Mouse (Mus musculus): ENCODE measurements around the gene Ppp1r12b. TPM values are rescaled to one million over a fixed set of nuclear protein-coding genes. Genes with fewer than 3 reads are reported as not detected.

Gene Ppp1r12b
- polyA plus RNA-seq, 1 experiment from 2014 or later: 7.6 TPM

- no peaks in the 10 kb centered on the region for H3K36me3 ChIP-seq (ENCODE audit: control insufficient read depth, insufficient read depth, low read length)
- H3K4me2 ChIP-seq (replicated peaks; ENCODE audit: low read depth, low read length): no peak overlapping the region
- no peak overlapping the region for H3K27ac ChIP-seq (ENCODE audit: low read depth, low read length)
- no peaks in the 10 kb centered on the region for H3K4me1 ChIP-seq (ENCODE audit: control insufficient read depth, insufficient read depth, low read length)
- WGBS: 57% methylated on average over 7 of the region's 7 CpGs
- ATAC-seq (ENCODE audit: low FRiP score, low TSS enrichment): no peak
- H3K4me3 ChIP-seq (ENCODE audit: low read length): no peak overlapping the region
- no peaks in the 10 kb centered on the region for H3K9me3 ChIP-seq (ENCODE audit: control insufficient read depth, low read length)
- no peaks in the 10 kb centered on the region for H3K27me3 ChIP-seq (ENCODE audit: control insufficient read depth, insufficient read depth, low read length)
- H3K9ac ChIP-seq (ENCODE audit: low read depth, low read length): no peak overlapping the region
Observed at GRCm38 (mm10) chr1:134788096-134788495, 167.6 kb downstream of the Ppp1r12b start.

DNA sequence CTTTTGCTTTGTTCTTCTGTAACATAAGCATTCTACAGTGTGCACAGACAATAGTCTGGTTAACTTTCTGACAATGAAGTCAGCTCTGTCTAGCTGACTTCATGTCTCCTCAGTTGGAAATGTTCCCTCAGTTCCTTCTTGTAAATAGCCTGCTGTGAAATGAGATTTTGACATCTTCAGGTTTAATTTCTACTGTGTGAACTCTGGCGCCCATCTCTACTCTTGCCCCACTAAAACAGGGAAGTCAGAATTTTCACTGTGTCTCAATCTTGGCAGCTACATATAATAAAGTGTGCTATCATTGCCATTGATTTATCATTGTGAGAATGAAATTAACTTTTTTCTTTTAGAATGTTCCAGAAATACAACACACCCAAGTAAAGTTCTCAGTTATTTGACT is 170.8 kb downstream of the Ppp1r12b start:
- no peaks in the 10 kb centered on the region for H3K36me3 ChIP-seq (ENCODE audit: control insufficient read depth, insufficient read depth, low read length)
- H3K4me3 ChIP-seq (ENCODE audit: low read length): no peak overlapping the region
- WGBS: 93% methylated on average over 1 of the region's 1 CpGs
- ATAC-seq (ENCODE audit: low FRiP score, low TSS enrichment): no peak
- no peak overlapping the region for H3K4me2 ChIP-seq (replicated peaks; ENCODE audit: low read depth, low read length)
- no peaks in the 10 kb centered on the region for H3K9me3 ChIP-seq (ENCODE audit: control insufficient read depth, low read length)
- H3K27ac ChIP-seq (ENCODE audit: low read depth, low read length): no peak overlapping the region
- no peaks in the 10 kb centered on the region for H3K27me3 ChIP-seq (ENCODE audit: control insufficient read depth, insufficient read depth, low read length)
- H3K9ac ChIP-seq (ENCODE audit: low read depth, low read length): no peak overlapping the region
- 0 out of 2 replicates have a peak, but pooled peaks cover 3% of the 10 kb centered on the region for H3K4me1 ChIP-seq (ENCODE audit: control insufficient read depth, insufficient read depth, low read length)

DNA sequence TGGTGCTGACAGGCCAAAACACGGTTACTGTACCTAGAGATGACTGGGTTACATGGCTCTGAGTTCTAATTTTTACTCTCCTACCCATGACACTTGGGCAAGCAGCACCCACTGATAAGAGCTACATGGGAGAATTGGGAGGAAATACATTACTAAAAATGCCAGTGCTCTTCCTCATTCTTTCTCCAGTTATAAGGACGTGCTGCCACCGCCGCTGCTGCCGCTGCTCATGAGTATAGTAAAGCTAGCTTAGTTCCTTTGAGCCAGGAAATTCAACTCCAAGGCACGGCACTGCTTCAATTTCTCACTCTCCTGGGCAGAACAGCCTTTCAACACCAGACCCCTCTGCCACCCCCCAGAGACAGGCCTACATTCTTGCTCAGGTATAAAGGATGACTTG is 171.3 kb downstream of the Ppp1r12b start:
- 0 out of 2 replicates have a peak, but pooled peaks cover 3% of the 10 kb centered on the region for H3K4me1 ChIP-seq (ENCODE audit: control insufficient read depth, insufficient read depth, low read length)
- no peaks in the 10 kb centered on the region for H3K27me3 ChIP-seq (ENCODE audit: control insufficient read depth, insufficient read depth, low read length)
- no peaks in the 10 kb centered on the region for H3K9me3 ChIP-seq (ENCODE audit: control insufficient read depth, low read length)
- H3K27ac ChIP-seq (ENCODE audit: low read depth, low read length): no peak overlapping the region
- ATAC-seq (ENCODE audit: low FRiP score, low TSS enrichment): no peak
- no peak overlapping the region for H3K9ac ChIP-seq (ENCODE audit: low read depth, low read length)
- H3K4me3 ChIP-seq (ENCODE audit: low read length): no peak overlapping the region
- 81% methylated on average over 6 of the region's 6 CpGs for WGBS
- no peak overlapping the region for H3K4me2 ChIP-seq (replicated peaks; ENCODE audit: low read depth, low read length)
- H3K36me3 ChIP-seq (ENCODE audit: control insufficient read depth, insufficient read depth, low read length): no peaks in the 10 kb centered on the region

DNA sequence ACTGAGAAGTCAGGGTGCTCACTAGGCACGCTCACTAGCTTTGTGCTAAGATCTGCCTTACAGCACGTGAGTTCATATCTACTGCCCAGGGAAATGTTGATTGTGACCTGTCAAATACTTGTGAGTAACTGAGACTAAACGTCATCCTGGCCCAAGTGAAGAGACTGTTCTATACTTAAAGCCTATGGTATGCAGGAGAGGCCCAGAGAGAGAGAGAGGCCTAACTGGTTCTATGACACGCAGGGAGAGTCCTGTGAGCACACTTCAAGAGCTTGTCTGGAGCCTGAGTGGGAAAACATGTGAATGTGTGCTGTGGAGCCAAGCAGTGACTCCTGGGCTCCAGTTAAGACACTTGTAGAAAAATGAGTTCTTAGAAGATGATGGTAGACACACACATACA is 171.8 kb downstream of the Ppp1r12b start:
- Histone ChIP-seq H3K4me1 (ENCODE audit: control insufficient read depth, insufficient read depth, low read length) (0 out of 2 replicates have a peak, but pooled peaks cover 3% of the 10 kb centered on the region), H3K27me3 (ENCODE audit: control insufficient read depth, insufficient read depth, low read length) (no peaks in the 10 kb centered on the region), H3K36me3 (ENCODE audit: control insufficient read depth, insufficient read depth, low read length) (no peaks in the 10 kb centered on the region), H3K27ac (ENCODE audit: low read depth, low read length) (no peak overlapping the region), H3K9ac (ENCODE audit: low read depth, low read length) (no peak overlapping the region), H3K4me3 (ENCODE audit: low read length) (no peak overlapping the region), H3K9me3 (ENCODE audit: control insufficient read depth, low read length) (no peaks in the 10 kb centered on the region), H3K4me2 (replicated peaks; ENCODE audit: low read depth, low read length) (no peak overlapping the region)
- no peak for ATAC-seq (ENCODE audit: low FRiP score, low TSS enrichment)
- WGBS: 81% methylated on average over 4 of the region's 4 CpGs

GRCm38 (mm10) chr1:134782797-134783196 is 172.9 kb downstream of the Ppp1r12b start:
- Histone ChIP-seq H3K36me3 (ENCODE audit: control insufficient read depth, insufficient read depth, low read length) (no peaks in the 10 kb centered on the region; the same call in 1 of the 2 replicates), H3K9me3 (ENCODE audit: control insufficient read depth, low read length) (no peaks in the 10 kb centered on the region), H3K4me1 (ENCODE audit: control insufficient read depth, insufficient read depth, low read length) (0 out of 2 replicates have a peak, but pooled peaks cover 4% of the 10 kb centered on the region), H3K9ac (ENCODE audit: low read depth, low read length) (no peak overlapping the region), H3K27me3 (ENCODE audit: control insufficient read depth, insufficient read depth, low read length) (no peaks in the 10 kb centered on the region), H3K4me2 (replicated peaks; ENCODE audit: low read depth, low read length) (no peak overlapping the region), H3K27ac (ENCODE audit: low read depth, low read length) (no peak overlapping the region), H3K4me3 (ENCODE audit: low read length) (no peak overlapping the region)
- WGBS: 70% methylated on average over 5 of the region's 5 CpGs
- no peak for ATAC-seq (ENCODE audit: low FRiP score, low TSS enrichment)

DNA sequence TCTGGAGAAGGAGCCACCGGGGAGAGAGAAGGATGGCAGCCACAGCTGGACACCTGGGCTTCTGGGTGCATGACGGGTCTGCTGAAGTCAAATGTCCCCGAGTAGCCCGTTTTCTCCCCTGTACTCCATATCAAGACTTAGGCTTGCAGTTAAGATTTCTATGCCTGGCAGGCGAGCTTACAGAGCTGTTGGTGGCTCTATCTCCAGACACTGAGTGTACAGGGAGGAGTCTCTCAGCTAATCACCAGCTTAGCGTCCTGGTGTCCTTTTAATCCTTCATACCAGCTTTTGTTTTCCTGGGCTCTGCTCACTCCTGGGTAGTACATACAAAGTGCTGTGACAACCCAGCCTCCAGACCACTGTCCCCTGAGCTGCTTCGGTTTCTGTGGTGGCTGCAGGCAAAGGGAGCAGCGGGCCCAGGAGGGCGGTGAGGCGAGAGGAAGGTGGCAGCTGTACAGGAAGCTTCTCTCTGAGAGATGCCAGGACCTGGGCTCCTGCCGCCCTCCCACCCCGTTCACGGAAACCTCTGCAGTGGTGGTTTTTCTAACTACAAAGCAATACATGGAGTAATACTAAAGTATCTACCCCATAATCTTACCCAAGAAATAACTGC is 177.7 kb downstream of the Ppp1r12b start:
- ATAC-seq (ENCODE audit: low FRiP score, low TSS enrichment): no peak
- Histone ChIP-seq H3K9me3 (ENCODE audit: control insufficient read depth, low read length) (no peaks in the 10 kb centered on the region), H3K27me3 (ENCODE audit: control insufficient read depth, insufficient read depth, low read length) (no peaks in the 10 kb centered on the region), H3K4me2 (replicated peaks; ENCODE audit: low read depth, low read length) (no peak overlapping the region), H3K4me1 (ENCODE audit: control insufficient read depth, insufficient read depth, low read length) (peaks cover 37% of the 10 kb centered on the region), H3K9ac (ENCODE audit: low read depth, low read length) (no peak overlapping the region), H3K36me3 (ENCODE audit: control insufficient read depth, insufficient read depth, low read length) (no peaks in the 10 kb centered on the region; the same call in 1 of the 2 replicates), H3K4me3 (ENCODE audit: low read length) (no peak overlapping the region), H3K27ac (ENCODE audit: low read depth, low read length) (peak overlapping the region; percentile 42; the same call in 1 of the 2 replicates)
- WGBS: 70% methylated on average over 13 of the region's 13 CpGs

GRCm38 (mm10) chr1:134777201-134777885 is 178.4 kb downstream of the Ppp1r12b start:
- H3K9me3 ChIP-seq (ENCODE audit: control insufficient read depth, low read length): no peaks in the 10 kb centered on the region
- H3K4me2 ChIP-seq (replicated peaks; ENCODE audit: low read depth, low read length): no peak overlapping the region
- no peak overlapping the region for H3K27ac ChIP-seq (ENCODE audit: low read depth, low read length)
- H3K27me3 ChIP-seq (ENCODE audit: control insufficient read depth, insufficient read depth, low read length): no peaks in the 10 kb centered on the region
- no peaks in the 10 kb centered on the region; the same call in 1 of the 2 replicates for H3K36me3 ChIP-seq (ENCODE audit: control insufficient read depth, insufficient read depth, low read length)
- 68% methylated on average over 12 of the region's 12 CpGs for WGBS
- no peak overlapping the region for H3K4me3 ChIP-seq (ENCODE audit: low read length)
- no peak overlapping the region for H3K9ac ChIP-seq (ENCODE audit: low read depth, low read length)
- H3K4me1 ChIP-seq (ENCODE audit: control insufficient read depth, insufficient read depth, low read length): peaks cover 34% of the 10 kb centered on the region
- no peak for ATAC-seq (ENCODE audit: low FRiP score, low TSS enrichment)

- H3K36me3 ChIP-seq (ENCODE audit: control insufficient read depth, insufficient read depth, low read length): peaks cover 2% of the 10 kb centered on the region; the same call in 1 of the 2 replicates
- ATAC-seq (ENCODE audit: low FRiP score, low TSS enrichment): no peak
Observed at GRCm38 (mm10) chr1:134775631-134776030, 180.1 kb downstream of the Ppp1r12b start.

GRCm38 (mm10) chr1:134774728-134775287 is 180.9 kb downstream of the Ppp1r12b start:
- H3K9me3 ChIP-seq (ENCODE audit: control insufficient read depth, low read length): no peaks in the 10 kb centered on the region
- no peak overlapping the region for H3K9ac ChIP-seq (ENCODE audit: low read depth, low read length)
- WGBS: 35% methylated on average over 6 of the region's 6 CpGs
- peaks cover 2% of the 10 kb centered on the region; the same call in 1 of the 2 replicates for H3K36me3 ChIP-seq (ENCODE audit: control insufficient read depth, insufficient read depth, low read length)
- peaks cover 45% of the 10 kb centered on the region for H3K4me1 ChIP-seq (ENCODE audit: control insufficient read depth, insufficient read depth, low read length)
- peak overlapping the region; percentile 84 for H3K27ac ChIP-seq (ENCODE audit: low read depth, low read length)
- no peak overlapping the region for H3K4me2 ChIP-seq (replicated peaks; ENCODE audit: low read depth, low read length)
- H3K27me3 ChIP-seq (ENCODE audit: control insufficient read depth, insufficient read depth, low read length): no peaks in the 10 kb centered on the region
- ATAC-seq (ENCODE audit: low FRiP score, low TSS enrichment): peak; percentile 40; the same call in 1 of the 2 replicates
- no peak overlapping the region for H3K4me3 ChIP-seq (ENCODE audit: low read length)

More at GRCm38 (mm10) chr1:134775631-134776030, 180.1 kb downstream of the Ppp1r12b start:
- 28% methylated on average over 3 of the region's 3 CpGs for WGBS
- no peaks in the 10 kb centered on the region for H3K9me3 ChIP-seq (ENCODE audit: control insufficient read depth, low read length)
- no peak overlapping the region for H3K9ac ChIP-seq (ENCODE audit: low read depth, low read length)
- H3K4me3 ChIP-seq (ENCODE audit: low read length): no peak overlapping the region
- peaks cover 45% of the 10 kb centered on the region for H3K4me1 ChIP-seq (ENCODE audit: control insufficient read depth, insufficient read depth, low read length)
- no peak overlapping the region for H3K4me2 ChIP-seq (replicated peaks; ENCODE audit: low read depth, low read length)
- no peaks in the 10 kb centered on the region for H3K27me3 ChIP-seq (ENCODE audit: control insufficient read depth, insufficient read depth, low read length)
- peak overlapping the region; percentile 84 for H3K27ac ChIP-seq (ENCODE audit: low read depth, low read length)
